Mouse (Mus musculus): Measurements from ENCODE around the gene Rhbdl1.

The Rhbdl1 gene

DNA sequence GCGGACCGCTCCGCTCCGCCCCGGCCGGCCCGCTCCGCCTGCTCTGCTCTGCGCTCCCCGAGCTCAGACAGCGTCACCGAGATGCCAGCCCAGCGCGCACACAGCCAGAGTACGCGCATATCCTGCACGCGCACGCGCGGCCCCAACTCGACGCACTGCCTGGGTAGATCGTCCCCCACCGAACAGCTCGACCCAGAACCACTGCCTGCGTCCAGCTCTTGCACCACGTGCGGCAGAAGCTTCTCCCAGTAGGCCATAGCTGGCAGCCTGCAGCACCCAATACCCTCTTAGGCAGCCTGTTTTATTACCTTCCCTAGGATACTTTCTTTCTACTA, at the start of gene Rhbdl1:
TSS of gene Rhbdl1 (minus strand) at position 220 of the 335 bp plus-strand sequence.
- in situ Hi-C loops (cut with MboI, MseI), result no loop called here

DNA sequence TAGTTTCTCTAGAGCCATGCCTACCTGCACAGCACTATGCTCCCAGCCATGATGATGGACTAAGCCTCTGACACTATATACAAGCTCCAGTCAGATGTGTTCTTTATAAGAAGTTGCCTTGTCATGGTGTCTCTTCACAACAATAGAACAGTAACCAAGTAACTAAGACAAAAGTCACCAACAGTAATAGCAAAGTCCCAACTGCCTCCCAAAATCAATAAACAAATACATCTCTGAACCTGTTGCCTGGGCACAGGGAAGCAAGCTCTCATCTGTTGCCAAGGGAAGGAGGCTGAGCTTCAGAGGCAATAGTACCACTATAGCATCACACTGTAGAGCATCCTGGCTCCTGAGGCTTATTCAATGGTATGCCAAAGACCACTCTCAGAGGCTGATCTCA, 49.7 kb upstream of the Rhbdl1 start:
- in situ Hi-C loops (cut with MboI, MseI), result loop anchor here (5.0 kb wide), 1 partner anchor 105 kb away; no protein-coding TSS in a partner anchor

DNA sequence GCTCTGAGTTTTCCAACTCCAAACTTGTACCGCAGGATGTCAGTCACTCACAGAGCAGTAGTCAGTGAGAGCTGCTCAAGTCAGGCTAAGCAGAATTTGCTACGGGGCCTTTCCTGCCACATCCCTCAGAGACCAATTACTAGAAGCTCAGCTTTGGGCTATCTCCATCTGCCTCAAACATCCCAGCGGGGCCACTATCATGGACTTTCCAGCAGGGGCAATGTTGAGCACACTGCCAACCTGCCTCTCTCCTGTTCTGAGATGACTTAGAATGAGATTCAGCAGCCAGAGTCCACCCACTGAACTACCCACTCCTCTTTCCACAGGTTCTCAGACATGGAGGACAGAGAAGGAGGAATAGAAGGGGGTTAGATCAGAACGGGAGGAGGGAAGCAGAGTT, 48.5 kb upstream of the Rhbdl1 start:
- in situ Hi-C loops (cut with MboI, MseI), result loop anchor here (5.0 kb wide), 1 partner anchor 107 kb away; no protein-coding TSS in a partner anchor

DNA sequence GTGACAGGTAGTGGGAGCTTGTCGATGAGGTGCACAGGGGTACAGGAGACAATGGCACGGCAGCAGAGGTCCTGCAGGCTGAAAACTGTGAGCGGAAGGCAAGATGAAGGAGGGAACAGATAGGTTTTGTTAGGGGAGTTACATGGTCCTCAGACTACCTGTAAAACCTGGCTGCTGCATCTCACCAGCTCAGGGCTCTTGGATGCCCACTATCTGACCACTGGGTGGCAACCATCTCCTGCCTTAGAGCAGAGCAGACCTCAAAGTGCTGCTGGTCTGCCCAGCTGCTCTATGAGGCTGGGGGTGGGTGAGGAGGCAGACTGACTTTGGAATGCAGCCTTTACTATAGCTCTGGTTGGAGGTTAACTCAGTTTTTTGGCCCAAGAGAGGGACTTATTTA, 46.7 kb upstream of the Rhbdl1 start:
- in situ Hi-C loops (cut with MboI, MseI), result no loop called here

DNA sequence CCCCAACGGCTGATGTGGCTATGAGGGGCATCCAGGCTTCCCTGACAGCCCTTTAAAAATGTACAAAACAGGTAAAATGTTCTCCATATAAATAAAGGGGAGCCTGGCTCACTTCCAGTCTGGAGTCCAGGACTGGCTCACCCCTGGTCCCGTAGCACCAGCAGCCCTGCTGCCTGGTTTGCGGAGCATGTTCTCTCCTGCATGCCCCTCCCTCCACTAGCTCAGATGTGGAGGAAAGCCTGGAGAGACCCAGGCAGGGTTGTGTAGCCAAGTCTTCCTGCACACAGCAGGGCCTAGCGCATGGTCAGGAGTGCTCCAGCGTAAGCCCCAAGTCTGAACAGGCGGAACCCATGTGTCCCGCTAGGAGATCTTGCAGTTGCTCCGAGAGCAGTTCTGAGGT, 46.2 kb upstream of the Rhbdl1 start:
- in situ Hi-C loops (cut with MboI, MseI), result no loop called here

DNA sequence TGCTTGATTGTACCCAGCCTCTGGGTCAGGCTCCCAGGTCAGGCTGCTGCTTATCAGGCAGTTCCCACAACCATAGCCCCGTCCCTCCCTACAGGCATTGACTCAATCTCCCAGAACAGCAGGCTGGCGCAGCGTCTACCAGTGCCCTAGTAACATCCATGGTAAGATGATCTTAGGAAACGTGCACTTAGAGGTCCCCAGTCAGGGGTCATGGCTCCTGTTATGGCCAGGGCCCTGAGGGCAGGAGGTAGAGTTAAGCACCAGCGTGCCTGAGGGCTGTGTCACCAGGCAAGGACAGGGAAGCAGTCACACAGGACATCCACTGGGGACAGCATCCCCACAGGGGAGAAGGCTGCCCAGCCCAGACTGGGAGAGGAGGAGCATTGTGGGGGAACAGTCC, 45.2 kb upstream of the Rhbdl1 start:
- in situ Hi-C loops (cut with MboI, MseI), result no loop called here

DNA sequence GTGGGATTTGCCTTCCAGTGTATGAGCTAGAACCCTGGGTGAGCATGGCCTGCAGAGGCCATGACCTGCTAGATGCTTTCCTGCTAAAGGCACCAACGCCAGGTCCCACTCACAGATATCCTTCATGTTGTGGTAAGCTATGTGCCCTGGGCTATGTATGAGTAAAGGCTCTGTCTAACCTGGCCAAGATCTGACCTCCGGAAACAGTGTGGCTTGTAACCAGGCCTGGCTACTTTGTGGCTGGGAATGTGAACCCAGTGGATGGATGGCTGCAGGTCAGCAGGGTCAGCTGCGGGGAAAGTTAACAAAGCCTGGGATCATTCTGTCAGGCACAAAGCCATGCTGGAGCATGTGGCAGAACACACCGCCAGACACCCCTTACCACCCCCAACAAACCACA, 44.6 kb upstream of the Rhbdl1 start:
- in situ Hi-C loops (cut with MboI, MseI), result no loop called here

DNA sequence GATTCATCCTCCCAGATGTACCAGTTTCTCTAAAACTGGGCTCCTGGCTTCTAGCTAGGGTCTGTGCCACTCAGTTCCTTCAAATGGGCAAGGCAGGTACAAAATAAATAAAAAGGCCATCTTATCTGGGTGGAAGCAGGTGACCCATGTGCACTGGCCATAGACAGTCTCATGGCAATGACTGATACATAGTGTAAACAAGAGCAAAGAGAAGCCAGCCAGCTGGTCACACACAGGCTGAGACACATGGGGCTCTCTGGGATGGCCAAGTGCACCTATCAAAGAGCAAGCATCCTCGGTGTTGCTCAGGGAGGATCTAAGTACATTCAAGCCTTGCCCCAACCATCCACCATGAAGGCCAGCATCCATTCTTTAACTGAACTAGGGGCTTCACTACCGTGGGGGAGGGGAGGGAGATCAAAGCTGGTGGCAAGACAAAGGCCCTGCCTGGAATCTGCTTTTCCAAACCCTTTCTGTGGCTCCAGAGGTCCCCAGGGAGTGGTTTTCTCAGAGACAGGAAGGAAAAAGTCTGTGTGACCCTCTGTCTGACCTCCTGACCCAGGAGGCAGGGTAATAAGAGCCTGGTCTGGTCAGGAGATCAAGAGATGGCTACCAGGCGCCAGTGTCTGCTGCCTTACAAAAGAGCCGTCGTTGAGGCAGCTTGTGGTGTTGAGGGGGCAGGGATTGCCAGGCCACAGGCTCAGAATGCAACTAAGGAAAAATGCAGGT, 44.0 kb upstream of the Rhbdl1 start:
- in situ Hi-C loops (cut with MboI, MseI), result no loop called here

DNA sequence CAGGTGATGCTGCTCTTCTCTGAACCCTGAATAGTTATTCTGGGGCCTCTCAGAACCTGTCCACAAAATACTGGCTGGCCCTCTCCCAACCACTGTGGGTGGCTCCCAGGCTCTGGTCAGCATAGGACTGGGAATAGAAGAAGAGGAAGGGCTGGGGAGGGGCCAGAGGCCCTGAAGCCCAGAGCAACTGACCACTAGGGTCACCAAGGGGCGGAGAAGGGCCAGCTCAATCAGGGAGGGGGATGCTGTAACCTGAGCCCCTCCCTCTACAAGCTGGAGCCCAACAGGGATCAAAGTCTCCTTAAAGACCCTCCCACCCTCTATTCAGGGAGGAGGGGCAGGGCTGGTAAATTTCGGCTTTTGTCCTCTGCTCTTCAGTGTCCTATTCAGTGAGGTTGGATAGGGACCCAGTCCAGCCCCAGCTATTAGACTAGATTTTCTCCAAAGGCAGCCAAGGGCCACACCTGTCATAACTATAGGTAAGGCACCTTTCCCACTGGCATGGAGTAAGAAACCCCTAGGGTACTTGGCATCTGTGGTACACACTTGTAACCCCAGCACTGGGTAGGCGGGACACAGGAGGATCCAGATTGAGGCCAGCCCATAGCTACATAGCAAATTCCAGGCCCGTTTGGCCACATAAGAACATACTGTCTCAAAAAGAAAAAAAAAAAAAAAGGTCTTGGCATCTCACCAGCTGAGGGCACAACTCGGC, 43.3 kb upstream of the Rhbdl1 start, which contains the start of gene Wfikkn1:
TSS of gene Wfikkn1 (minus strand) at position 663 of the 715 bp plus-strand sequence.
- in situ Hi-C loops (cut with MboI, MseI), result no loop called here

DNA sequence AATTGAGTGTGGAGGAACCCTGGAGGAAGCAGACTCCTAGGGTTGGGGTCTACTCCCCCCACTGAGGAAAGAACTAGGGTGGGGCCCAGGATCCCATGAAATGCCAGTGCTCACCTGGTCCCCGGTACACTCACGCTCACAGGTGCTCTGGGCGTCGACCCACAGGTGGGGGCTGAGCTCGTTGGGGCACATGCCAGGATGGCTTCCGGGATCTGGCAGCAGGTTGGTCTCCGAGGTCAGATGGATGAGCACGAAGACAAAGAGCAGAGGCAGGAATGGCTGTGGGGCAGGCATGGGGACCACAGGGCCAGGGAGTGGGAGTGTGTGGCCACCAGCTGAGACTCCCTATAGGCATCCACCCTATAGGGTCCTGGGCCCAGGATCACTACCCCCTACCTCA, 42.7 kb upstream of the Rhbdl1 start:
- in situ Hi-C loops (cut with MboI, MseI), result no loop called here

DNA sequence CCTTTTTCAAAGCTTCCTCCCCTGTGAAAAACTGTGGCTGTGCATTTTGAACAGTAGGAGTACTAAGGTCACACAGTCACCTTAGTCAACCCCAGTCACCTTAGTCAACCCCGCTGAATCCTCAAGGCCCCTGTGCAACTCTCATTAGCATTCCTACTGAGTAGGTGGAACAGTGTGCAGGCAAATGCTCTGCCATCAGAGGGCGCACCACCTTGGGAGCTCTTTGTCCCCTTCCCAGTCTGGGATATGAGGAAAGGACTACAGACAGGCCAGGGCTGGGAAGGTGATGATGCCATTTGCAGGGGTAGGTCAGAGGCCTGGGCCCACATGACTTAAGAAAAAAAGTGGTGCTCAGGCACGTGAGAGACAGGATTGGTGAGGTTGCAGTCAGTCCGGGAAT, 42.2 kb upstream of the Rhbdl1 start:
- in situ Hi-C loops (cut with MboI, MseI), result no loop called here

DNA sequence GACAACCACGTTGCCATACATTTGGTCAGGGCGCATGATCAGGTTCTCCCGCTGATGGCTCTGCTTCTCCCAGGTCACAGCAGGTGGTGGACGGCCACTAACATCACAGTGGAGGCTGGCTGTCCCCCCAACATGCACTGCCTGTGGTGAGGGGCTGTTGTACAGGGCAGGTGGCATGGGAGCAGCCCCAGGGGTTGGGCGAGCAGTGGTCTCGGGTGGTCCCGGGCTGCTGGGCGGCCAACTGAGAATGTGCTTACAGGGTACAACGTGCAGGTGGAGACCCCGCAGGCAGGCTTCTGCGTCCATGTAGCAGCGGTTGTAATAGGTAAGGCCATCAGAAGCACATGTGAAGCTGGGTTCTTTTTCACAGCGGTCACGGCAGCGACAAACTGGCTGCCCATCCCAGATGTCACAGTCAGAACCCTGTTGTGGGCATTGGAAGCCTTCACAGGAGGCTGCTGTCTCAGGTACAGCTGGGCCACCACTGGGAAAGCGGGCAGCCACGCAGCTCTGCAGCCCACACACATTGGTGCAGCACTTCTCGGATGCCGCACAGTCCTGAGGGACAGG, 41.6 kb upstream of the Rhbdl1 start:
- in situ Hi-C loops (cut with MboI, MseI), result no loop called here

DNA sequence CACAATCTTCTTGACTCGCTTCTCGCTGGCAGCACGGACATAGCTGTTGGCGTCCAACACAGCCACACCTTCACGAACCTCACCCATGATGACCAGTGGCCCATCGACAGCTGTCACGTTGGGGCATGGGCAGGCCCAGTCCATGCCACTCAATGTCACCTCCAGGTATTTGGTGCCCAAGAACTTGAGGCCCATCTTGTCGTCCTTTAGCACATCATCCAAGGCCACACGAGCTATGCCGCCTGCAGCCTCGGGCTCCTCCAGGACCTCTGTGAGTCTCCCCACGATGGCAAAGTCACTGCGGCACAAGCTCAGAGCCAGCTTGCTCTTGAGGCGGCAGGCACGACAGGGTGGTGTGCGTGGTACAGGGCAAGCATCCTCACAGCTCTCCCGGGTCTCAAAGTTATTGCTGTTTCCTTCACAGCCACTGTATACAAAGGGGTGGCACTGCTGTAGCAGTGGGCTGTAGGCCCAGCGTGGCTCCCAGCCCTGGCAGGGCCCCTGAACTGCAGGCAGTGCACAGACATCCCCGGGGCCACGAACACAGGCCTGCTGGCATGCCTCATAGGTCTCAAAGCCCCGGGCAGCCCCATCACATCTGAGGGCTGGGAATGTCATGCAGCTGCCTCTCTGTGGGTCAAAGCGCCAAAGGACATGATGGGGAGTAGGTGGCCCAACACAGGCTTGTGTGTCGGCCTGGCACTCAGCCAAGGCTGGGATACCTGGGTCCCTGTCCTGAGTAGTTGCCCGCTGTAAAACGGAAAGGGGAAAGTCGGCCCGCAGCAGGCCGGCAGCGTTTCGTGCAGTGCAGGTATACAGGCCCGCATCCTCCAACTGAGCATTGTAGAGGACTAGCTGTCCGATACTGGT, 40.9 kb upstream of the Rhbdl1 start:
- in situ Hi-C loops (cut with MboI, MseI), result no loop called here

DNA sequence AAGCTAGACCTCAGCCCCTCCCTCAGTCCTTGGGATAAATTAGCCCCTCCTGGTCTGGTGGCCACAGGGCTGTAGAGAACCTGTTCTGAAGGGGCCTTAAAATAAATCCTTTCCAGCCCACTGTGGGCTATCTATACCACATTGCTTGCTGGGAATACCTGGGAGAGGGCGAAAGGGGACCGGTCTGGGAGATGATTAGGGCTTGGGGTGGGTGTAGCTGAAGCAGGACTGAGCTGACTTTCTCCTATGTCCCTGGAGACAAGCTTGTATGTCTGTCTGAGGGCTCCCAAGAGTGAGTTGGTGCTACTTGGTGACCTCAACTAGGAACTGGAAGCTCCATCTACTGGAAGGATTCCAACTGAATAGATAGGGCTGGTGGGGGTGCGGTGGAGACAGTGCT, 39.9 kb upstream of the Rhbdl1 start:
- in situ Hi-C loops (cut with MboI, MseI), result no loop called here

DNA sequence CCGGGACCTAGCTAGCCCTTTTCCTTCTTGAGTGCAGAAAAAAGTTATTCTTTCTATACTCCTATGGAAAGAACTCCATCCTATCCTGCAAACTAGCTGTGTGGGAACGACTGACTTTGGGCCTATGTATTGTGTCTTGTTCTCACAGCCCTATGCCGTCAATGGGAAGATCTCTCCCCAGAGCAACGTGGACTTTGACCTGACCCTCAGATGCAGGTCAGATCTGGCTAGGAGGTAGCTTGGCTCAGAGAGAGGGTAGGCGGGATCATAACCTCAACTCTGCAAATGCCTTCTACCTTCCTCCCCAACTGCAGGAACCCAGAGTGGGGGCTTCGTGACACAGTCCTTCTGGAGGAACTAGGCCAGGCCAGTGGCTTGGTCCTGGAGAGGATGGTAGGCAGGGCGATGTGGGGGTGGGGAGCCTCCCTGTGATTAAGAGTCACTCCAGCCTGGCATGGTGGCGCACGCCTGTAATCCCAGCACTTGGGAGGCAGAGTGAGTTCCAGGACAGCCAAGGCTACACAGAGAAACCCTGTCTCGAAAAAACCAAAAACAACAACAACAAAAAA, 39.3 kb upstream of the Rhbdl1 start:
- in situ Hi-C loops (cut with MboI, MseI), result no loop called here

DNA sequence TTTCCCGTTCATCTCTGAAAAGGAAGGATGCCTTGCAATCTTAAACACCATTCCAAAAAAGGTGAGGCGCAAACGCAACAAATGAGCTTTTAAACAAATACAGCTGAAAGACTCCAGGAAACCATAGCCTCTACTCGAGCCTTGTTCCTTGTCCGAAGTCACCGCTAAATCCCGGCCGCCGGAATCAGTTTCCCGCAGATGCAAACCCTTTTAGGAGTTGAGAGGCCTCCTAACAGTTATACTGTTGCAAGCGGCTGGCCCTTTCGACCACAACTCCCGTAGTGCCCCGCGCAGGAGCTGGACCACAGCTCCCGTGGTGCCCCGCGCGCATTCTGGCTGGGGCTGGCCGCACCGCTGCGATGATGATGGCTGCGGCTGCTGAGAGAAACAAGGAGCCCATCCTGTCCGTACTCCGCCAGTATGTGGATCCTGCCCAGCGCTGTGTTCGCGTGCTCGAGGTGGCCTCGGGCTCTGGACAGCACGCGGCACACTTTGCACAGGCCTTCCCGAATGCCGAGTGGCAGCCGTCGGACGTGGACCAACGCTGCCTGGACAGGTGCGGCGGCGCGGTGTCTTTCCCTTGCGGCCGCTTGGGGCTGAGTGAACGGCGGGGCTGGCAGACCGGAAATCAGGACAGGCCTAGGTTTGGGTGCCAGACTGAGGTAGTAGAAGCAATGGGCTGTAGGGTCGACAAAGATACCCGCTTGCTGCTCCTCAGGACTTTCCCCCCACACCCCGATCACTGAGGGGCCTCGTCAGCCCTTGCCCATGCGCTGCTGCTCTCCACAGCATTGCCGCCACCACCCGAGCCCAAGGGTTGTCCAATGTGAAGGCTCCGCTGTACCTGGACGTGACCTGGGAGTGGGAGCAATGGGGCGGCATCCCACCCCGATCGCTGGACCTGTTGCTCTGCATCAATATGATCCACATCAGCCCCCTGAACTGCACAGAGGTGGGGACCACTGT, 38.4 kb upstream of the Rhbdl1 start:
- in situ Hi-C loops (cut with MboI, MseI), result no loop called here

DNA sequence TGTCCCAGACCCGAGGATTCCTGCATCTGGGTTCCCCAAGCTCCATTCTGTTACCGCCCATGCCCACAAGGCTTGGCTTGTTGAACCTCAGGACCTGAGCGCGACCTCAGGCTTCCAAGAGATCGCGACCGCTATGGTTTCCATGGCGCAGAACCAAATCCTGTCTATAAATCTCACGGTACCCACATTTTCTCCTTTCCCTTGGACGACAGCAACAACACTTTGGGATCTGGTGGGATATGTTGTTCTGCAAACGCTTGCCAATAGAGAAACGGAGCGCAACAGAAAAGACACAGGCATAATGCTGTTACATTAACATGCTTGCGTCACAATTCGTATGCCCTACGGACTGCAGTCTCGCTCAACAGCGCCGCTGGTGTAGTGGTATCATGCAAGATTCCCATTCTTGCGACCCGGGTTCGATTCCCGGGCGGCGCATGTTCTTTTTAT, 37.7 kb upstream of the Rhbdl1 start, which contains the start of gene Mettl26:
TSS of gene Mettl26 (plus strand) at position 354 of the 450 bp plus-strand sequence.
- in situ Hi-C loops (cut with MboI, MseI), result no loop called here

DNA sequence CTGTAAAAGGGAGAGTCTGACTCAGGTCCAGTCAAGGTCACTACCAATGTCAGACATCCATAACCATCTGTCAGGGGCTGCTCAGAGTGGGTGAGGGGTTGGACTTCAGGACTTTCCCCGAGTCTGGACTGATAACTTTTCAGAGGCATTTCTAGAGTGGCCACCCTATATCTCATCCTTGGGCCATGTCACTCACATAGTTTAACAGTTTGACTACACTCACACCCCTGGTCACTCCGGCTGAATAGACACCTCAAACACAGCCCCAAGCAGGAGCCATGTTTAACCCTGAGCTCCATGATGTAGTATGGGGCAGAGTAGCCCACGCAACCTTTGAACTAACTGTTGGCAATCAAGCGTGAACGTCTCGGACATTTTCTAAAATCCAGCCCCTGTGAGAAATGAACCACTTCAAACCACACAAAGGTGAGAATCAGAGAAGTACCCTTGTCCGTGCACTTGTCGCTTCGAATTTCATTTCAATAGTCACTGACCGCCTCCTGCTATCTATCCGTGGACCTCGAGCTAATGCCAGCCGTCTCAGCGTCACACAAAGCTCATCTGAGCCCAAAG, 37.1 kb upstream of the Rhbdl1 start:
- in situ Hi-C loops (cut with MboI, MseI), result no loop called here

DNA sequence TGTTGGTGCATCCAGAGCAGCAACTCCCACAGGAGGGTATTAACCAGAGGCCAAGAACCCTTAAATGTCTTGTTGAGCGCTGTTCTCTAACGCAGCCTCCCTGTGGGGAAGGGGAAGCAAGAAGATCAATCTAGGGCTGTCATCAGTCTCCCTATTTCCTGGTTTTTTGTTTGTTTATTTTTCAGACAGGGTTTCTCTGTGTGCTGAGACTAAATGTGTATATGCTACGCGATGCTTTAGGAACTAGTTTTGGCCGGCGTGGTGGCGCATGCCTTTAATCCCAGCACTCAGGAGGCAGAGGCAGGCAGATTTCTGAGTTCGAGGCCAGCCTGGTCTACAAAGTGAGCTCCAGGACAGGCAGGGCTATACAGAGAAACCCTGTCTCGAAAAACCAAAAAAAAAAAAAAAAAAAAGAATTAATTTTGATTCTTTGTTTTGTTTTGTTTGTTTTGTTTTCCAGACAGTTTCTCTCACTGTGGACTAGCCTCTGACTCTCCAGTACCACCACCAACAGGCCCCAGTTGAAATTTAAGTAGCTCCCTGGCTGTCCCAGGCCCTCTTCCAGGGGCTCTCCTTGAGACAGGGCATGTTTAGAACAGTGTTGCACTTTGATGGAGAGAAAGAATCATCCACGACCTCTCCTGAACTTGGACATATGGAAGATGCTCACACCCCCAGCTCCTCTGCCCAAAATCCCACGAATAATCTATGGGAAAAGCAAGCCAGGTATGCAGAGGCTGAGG, 36.5 kb upstream of the Rhbdl1 start:
- in situ Hi-C loops (cut with MboI, MseI), result no loop called here

All from regulatory T cell (primary cell).